In the genomic region with DNA sequence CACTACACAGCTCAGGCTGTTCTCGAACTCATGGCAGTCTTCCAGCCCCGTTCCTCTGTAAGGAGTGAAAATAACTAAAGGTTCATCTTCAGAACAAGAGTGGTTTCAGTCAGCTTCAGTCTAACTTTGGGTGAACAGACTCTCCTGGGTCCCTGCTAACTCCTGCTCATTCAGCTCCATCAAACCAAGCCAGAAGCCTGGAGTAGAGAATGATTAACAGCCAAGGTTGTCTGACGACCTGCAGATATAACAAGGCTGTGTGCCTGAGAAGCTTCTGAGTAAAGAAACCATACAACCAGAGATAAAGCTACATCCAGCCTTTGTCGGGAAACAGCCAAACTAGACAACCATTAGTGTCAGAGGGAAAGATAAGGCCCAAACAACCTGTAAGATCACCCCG, we compare ENCODE assay signal across 26 mouse cellular contexts. TPM values are rescaled to one million over a fixed set of nuclear protein-coding genes. Genes with fewer than 3 reads are reported as not detected.
"Had no signal": no experiment of that assay in that cellular context is flagged by ENCODE, and none has a peak within 500 bp of the region (broad histone marks: within the 10 kb centered on the region; RNA-seq: fewer than 3 reads in every experiment).

No protein-coding gene starts in this region.

- H3K4me3 ChIP-seq: layer of hippocampus, adult 2 months; limb, embryonic 10.5 days; limb, embryonic 13.5 days; liver, embryonic 12.5 days; liver, embryonic 15.5 days; lung, embryonic 15.5 days; megakaryocyte, embryonic 14.5 days; midbrain, embryonic 10.5 days; midbrain, embryonic 13.5 days; myocyte; neural tube, embryonic 13.5 days; stomach, embryonic 15.5 days had no signal

- H3K4me1 ChIP-seq: limb, embryonic 10.5 days; limb, embryonic 13.5 days; liver, embryonic 15.5 days; lung, embryonic 15.5 days; midbrain, embryonic 10.5 days; midbrain, embryonic 13.5 days; neural tube, embryonic 13.5 days; stomach, embryonic 15.5 days had no signal

- H3K27ac ChIP-seq: kidney, postnatal 0 days; layer of hippocampus, adult 2 months; limb, embryonic 10.5 days; limb, embryonic 13.5 days; liver, embryonic 12.5 days; liver, embryonic 15.5 days; lung, embryonic 15.5 days; midbrain, embryonic 10.5 days; midbrain, embryonic 13.5 days; neural tube, embryonic 13.5 days; stomach, embryonic 15.5 days had no signal

- H3K9me3 ChIP-seq: limb, embryonic 10.5 days; limb, embryonic 13.5 days; liver, embryonic 12.5 days; liver, embryonic 15.5 days; lung, embryonic 15.5 days; midbrain, embryonic 13.5 days; neural tube, embryonic 13.5 days; stomach, embryonic 15.5 days had no signal

- DNase-seq: layer of hippocampus, adult 9-11 months; liver; lung, adult 18-20 months; lung, postnatal 10 days; lung, postnatal 36 days; retina, postnatal 1 day; right cerebral cortex, postnatal 25 days; spleen, adult 18-20 months; thymus, postnatal 25 days had no signal

- H3K9ac ChIP-seq: limb, embryonic 13.5 days; liver, embryonic 12.5 days; liver, embryonic 15.5 days; lung, embryonic 15.5 days; midbrain, embryonic 13.5 days; neural tube, embryonic 13.5 days; stomach, embryonic 15.5 days had no signal

- H3K27me3 ChIP-seq: stomach, embryonic 15.5 days had no signal

- H3K36me3 ChIP-seq: limb, embryonic 10.5 days; limb, embryonic 13.5 days; liver, embryonic 12.5 days; liver, embryonic 15.5 days; lung, embryonic 15.5 days; midbrain, embryonic 10.5 days; midbrain, embryonic 13.5 days; neural tube, embryonic 13.5 days; stomach, embryonic 15.5 days had no signal

- H3K4me2 ChIP-seq: limb, embryonic 13.5 days; liver, embryonic 12.5 days; liver, embryonic 15.5 days; lung, embryonic 15.5 days; midbrain, embryonic 13.5 days; neural tube, embryonic 13.5 days; stomach, embryonic 15.5 days had no signal

- ATAC-seq: inflammation-experienced regulatory T-cells, adult 6 months; liver, embryonic 12.5 days; midbrain, embryonic 13.5 days; midbrain, embryonic 16.5 days had no signal

RNA-seq across cellular contexts. Expression of a gene that starts 5.8 kb away (rescaled TPM):
- total RNA-seq: monocyte, adult 5-6 weeks; neutrophil, adult 5-6 weeks had no signal
- polyA plus RNA-seq: inflammation-experienced regulatory T-cells, adult 6 months; myocyte had no signal
